Mouse (Mus musculus): ENCODE results near the gene Pcdh19. TPM values are rescaled to one million over a fixed set of nuclear protein-coding genes. Genes with fewer than 3 reads are reported as not detected.

Gene Pcdh19
- polyA plus RNA-seq, 1 experiment from 2014 or later: 0.46 TPM

GRCm38 (mm10) chrX:133602068-133602467 lies 86.7 kb downstream of the Pcdh19 start:
- no peak for ATAC-seq (ENCODE audit: insufficient read depth)
- Histone ChIP-seq H3K4me2 (no peak overlapping the region), H3K27ac (replicated peaks) (no peak overlapping the region), H3K9ac (no peak overlapping the region), H3K36me3 (replicated peaks) (no peaks in the 10 kb centered on the region), H3K27me3 (no peaks in the 10 kb centered on the region), H3K4me3 (replicated peaks) (no peak overlapping the region), H3K4me1 (replicated peaks) (no peaks in the 10 kb centered on the region), H3K9me3 (replicated peaks) (no peaks in the 10 kb centered on the region)
- 53% methylated on average over 2 of the region's 2 CpGs for WGBS (ENCODE audit: insufficient replicate concordance)

- no peak for ATAC-seq (ENCODE audit: insufficient read depth)
- WGBS (ENCODE audit: insufficient replicate concordance): 40% methylated on average over 1 of the region's 1 CpGs
Observed at GRCm38 (mm10) chrX:133601658-133602057, 87.1 kb downstream of the Pcdh19 start.

GRCm38 (mm10) chrX:133601195-133601594 lies 87.6 kb downstream of the Pcdh19 start:
- Histone ChIP-seq H3K9me3 (replicated peaks) (no peaks in the 10 kb centered on the region), H3K9ac (no peak overlapping the region), H3K4me2 (no peak overlapping the region), H3K4me1 (replicated peaks) (no peaks in the 10 kb centered on the region), H3K27ac (replicated peaks) (no peak overlapping the region), H3K27me3 (no peaks in the 10 kb centered on the region), H3K4me3 (replicated peaks) (no peak overlapping the region), H3K36me3 (replicated peaks) (no peaks in the 10 kb centered on the region)
- ATAC-seq (ENCODE audit: insufficient read depth): no peak
- 40% methylated on average over 2 of the region's 2 CpGs for WGBS (ENCODE audit: insufficient replicate concordance)

More at GRCm38 (mm10) chrX:133601658-133602057, 87.1 kb downstream of the Pcdh19 start:
- H3K9me3 ChIP-seq (replicated peaks): no peaks in the 10 kb centered on the region
- no peak overlapping the region for H3K4me3 ChIP-seq (replicated peaks)
- H3K27me3 ChIP-seq: no peaks in the 10 kb centered on the region
- H3K4me1 ChIP-seq (replicated peaks): no peaks in the 10 kb centered on the region
- H3K4me2 ChIP-seq: no peak overlapping the region
- no peak overlapping the region for H3K9ac ChIP-seq
- H3K36me3 ChIP-seq (replicated peaks): no peaks in the 10 kb centered on the region
- H3K27ac ChIP-seq (replicated peaks): no peak overlapping the region

- Histone ChIP-seq H3K27me3 (no peaks in the 10 kb centered on the region), H3K9me3 (replicated peaks) (no peaks in the 10 kb centered on the region), H3K4me2 (no peak overlapping the region), H3K9ac (no peak overlapping the region), H3K4me3 (replicated peaks) (no peak overlapping the region), H3K36me3 (replicated peaks) (no peaks in the 10 kb centered on the region), H3K27ac (replicated peaks) (no peak overlapping the region), H3K4me1 (replicated peaks) (no peaks in the 10 kb centered on the region)
- 64% methylated on average over 4 of the region's 4 CpGs for WGBS (ENCODE audit: insufficient replicate concordance)
- ATAC-seq (ENCODE audit: insufficient read depth): no peak
Observed at GRCm38 (mm10) chrX:133575601-133576382, 113.0 kb downstream of the Pcdh19 start.

DNA sequence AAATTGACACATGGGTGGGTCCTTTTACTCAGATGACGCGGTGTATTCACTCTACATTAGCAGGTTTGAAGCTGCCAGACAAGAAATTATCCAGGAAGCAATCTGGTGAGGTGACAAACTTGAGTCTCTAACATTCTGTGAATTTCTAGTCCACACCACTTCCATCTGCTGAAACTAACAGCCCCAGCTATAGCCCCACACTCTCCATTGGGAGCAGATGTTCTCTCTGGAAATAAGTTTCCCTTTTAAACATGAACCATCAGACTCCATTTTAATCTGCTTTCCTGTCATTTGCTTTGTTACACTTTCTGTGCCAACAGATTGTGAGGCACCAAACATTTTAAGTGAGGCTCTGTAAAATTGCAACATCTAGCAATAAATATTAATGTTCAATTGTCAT lies 123.4 kb downstream of the Pcdh19 start:
- Histone ChIP-seq H3K4me1 (replicated peaks) (no peaks in the 10 kb centered on the region), H3K27me3 (no peaks in the 10 kb centered on the region), H3K27ac (replicated peaks) (no peak overlapping the region), H3K9me3 (replicated peaks) (no peaks in the 10 kb centered on the region), H3K4me2 (no peak overlapping the region), H3K4me3 (replicated peaks) (no peak overlapping the region), H3K9ac (no peak overlapping the region), H3K36me3 (replicated peaks) (no peaks in the 10 kb centered on the region)
- no peak for ATAC-seq (ENCODE audit: insufficient read depth)
- WGBS (ENCODE audit: insufficient replicate concordance): 63% methylated on average over 2 of the region's 2 CpGs

Other genes with a start within 250 kb of the Pcdh19 start
- 1.4 and 2.1 TPM in 2 replicates for gene Tnmd, start 162.0 kb upstream of the Pcdh19 start, polyA plus RNA-seq (2015; fragmentation: Nextera tagmentation; extraction: Ambion mirVana)
- gene Tspan6, start 209.4 kb upstream of the Pcdh19 start, polyA plus RNA-seq (2015; fragmentation: Nextera tagmentation; extraction: Ambion mirVana): 9.9 and 10.4 TPM in 2 replicates
- gene Srpx2, start 219.4 kb upstream of the Pcdh19 start, polyA plus RNA-seq (2015; fragmentation: Nextera tagmentation; extraction: Ambion mirVana): 0.44 and 0.48 TPM in 2 replicates

All from liver, embryonic 15.5 days (tissue).